In the genomic region with DNA sequence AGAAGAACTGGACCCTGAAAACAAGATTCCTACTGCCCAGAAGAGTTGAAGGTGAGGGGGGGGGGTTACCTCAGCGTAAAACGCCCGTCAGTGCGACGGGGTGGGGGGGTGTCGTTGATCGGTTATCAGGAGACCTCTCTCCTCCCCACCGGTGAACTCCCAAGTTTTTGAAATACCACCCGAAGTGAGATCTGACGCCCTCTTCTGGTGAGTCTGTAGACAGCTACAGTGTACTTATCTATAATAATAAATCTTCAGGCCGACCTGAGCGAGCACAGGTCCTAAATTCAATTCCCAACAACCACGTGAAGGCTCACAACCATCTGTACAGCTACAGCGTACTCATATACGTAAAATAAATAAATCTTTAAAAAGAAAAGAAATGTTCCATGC, we compare ENCODE assay signal across 7 mouse cellular contexts. TPM values are rescaled to one million over a fixed set of nuclear protein-coding genes. Genes with fewer than 3 reads are reported as not detected.
DNase-seq lines count a peak whose midpoint lies in the region; ATAC-seq lines count a peak whose summit lies in the region.

No protein-coding gene starts in this region.

- H3K27ac ChIP-seq in midbrain, embryonic 10.5 days (replicated peaks), result no peak overlapping the region
- H3K27ac ChIP-seq in midbrain, embryonic 11.5 days (ENCODE audit: low read depth, low read length), result no peak overlapping the region
- no peak overlapping the region for H3K27ac ChIP-seq in embryonic facial prominence, embryonic 12.5 days
- H3K27ac ChIP-seq in limb, embryonic 10.5 days, result no peak overlapping the region
- H3K27ac ChIP-seq in stomach, embryonic 15.5 days, result no peak overlapping the region

- H3K9me3 ChIP-seq in midbrain, embryonic 10.5 days (replicated peaks), result 0 out of 2 replicates have a peak, but pooled peaks cover 5% of the 10 kb centered on the region
- H3K9me3 ChIP-seq in midbrain, embryonic 11.5 days (ENCODE audit: control insufficient read depth, low read length), result no peaks in the 10 kb centered on the region
- H3K9me3 ChIP-seq in embryonic facial prominence, embryonic 12.5 days, result no peaks in the 10 kb centered on the region
- H3K9me3 ChIP-seq in limb, embryonic 10.5 days (replicated peaks), result no peaks in the 10 kb centered on the region; the same call in 1 of the 2 replicates
- no peaks in the 10 kb centered on the region for H3K9me3 ChIP-seq in stomach, embryonic 15.5 days

- peaks cover 9% of the 10 kb centered on the region for H3K4me1 ChIP-seq in midbrain, embryonic 10.5 days
- H3K4me1 ChIP-seq in midbrain, embryonic 11.5 days (ENCODE audit: control insufficient read depth, insufficient read depth, low read length), result peaks cover 5% of the 10 kb centered on the region
- H3K4me1 ChIP-seq in embryonic facial prominence, embryonic 12.5 days, result peaks cover 8% of the 10 kb centered on the region
- peaks cover 8% of the 10 kb centered on the region for H3K4me1 ChIP-seq in limb, embryonic 10.5 days
- peaks cover 7% of the 10 kb centered on the region for H3K4me1 ChIP-seq in stomach, embryonic 15.5 days

- WGBS in midbrain, embryonic 10.5 days, result 84% methylated on average over 15 of the region's 15 CpGs
- WGBS in midbrain, embryonic 11.5 days, result 83% methylated on average over 15 of the region's 15 CpGs
- WGBS in embryonic facial prominence, embryonic 12.5 days, result 82% methylated on average over 15 of the region's 15 CpGs
- WGBS in limb, embryonic 10.5 days, result 89% methylated on average over 15 of the region's 15 CpGs
- 83% methylated on average over 15 of the region's 15 CpGs for WGBS in stomach, embryonic 15.5 days

- no peak overlapping the region; the same call in 1 of the 2 replicates for H3K4me2 ChIP-seq in midbrain, embryonic 11.5 days
- peak overlapping the region; percentile 66 for H3K4me2 ChIP-seq in embryonic facial prominence, embryonic 12.5 days (replicated peaks)
- H3K4me2 ChIP-seq in stomach, embryonic 15.5 days, result peak overlapping the region; percentile 66

- peaks cover 22% of the 10 kb centered on the region; the same call in 1 of the 2 replicates for H3K27me3 ChIP-seq in midbrain, embryonic 10.5 days (ENCODE audit: low read depth, poor library complexity, severe bottlenecking)
- no peaks in the 10 kb centered on the region for H3K27me3 ChIP-seq in midbrain, embryonic 11.5 days (ENCODE audit: control insufficient read depth, insufficient read depth, low read length)
- no peaks in the 10 kb centered on the region for H3K27me3 ChIP-seq in embryonic facial prominence, embryonic 12.5 days
- H3K27me3 ChIP-seq in limb, embryonic 10.5 days (ENCODE audit: low read depth, poor library complexity, severe bottlenecking), result peaks cover 5% of the 10 kb centered on the region; the same call in 1 of the 2 replicates
- H3K27me3 ChIP-seq in stomach, embryonic 15.5 days (replicated peaks), result 0 out of 2 replicates have a peak, but pooled peaks cover 4% of the 10 kb centered on the region

- no peak for ATAC-seq in midbrain, embryonic 11.5 days (ENCODE audit: low FRiP score)
- no peak for ATAC-seq in embryonic facial prominence, embryonic 12.5 days (ENCODE audit: insufficient number of reproducible peaks, insufficient read depth, low FRiP score, low TSS enrichment)
- no peak for ATAC-seq in stomach, embryonic 15.5 days (ENCODE audit: insufficient read depth, low FRiP score, low read depth)

- no peak overlapping the region for H3K9ac ChIP-seq in midbrain, embryonic 11.5 days (ENCODE audit: low read length)
- H3K9ac ChIP-seq in embryonic facial prominence, embryonic 12.5 days, result no peak overlapping the region; the same call in 1 of the 2 replicates
- H3K9ac ChIP-seq in stomach, embryonic 15.5 days, result no peak overlapping the region

- DNase-seq in midbrain, embryonic 10.5 days (ENCODE audit: low spot score), result no peak
- DNase-seq in midbrain, embryonic 11.5 days (ENCODE audit: low spot score, missing footprints), result no peak
- DNase-seq in limb, embryonic 10.5 days (ENCODE audit: low spot score), result no peak
- DNase-seq in adrenal gland, postnatal 10 days, result no peak
- DNase-seq in kidney, postnatal 4 days, result no peak

- H3K4me3 ChIP-seq in midbrain, embryonic 10.5 days, result peak overlapping the region; percentile 99
- no peak overlapping the region; the same call in 1 of the 2 replicates for H3K4me3 ChIP-seq in midbrain, embryonic 11.5 days (ENCODE audit: low read depth, low read length)
- 0 out of 2 replicates have a peak overlapping the region, but pooled peaks have one; percentile 95 for H3K4me3 ChIP-seq in embryonic facial prominence, embryonic 12.5 days
- peak overlapping the region; percentile 99 for H3K4me3 ChIP-seq in limb, embryonic 10.5 days
- H3K4me3 ChIP-seq in stomach, embryonic 15.5 days (replicated peaks), result no peak overlapping the region

- peaks cover 47% of the 10 kb centered on the region for H3K36me3 ChIP-seq in midbrain, embryonic 10.5 days
- peaks cover 16% of the 10 kb centered on the region; the same call in 1 of the 2 replicates for H3K36me3 ChIP-seq in midbrain, embryonic 11.5 days (ENCODE audit: control insufficient read depth, insufficient read depth, low read length)
- H3K36me3 ChIP-seq in embryonic facial prominence, embryonic 12.5 days, result peaks cover 43% of the 10 kb centered on the region
- peaks cover 49% of the 10 kb centered on the region for H3K36me3 ChIP-seq in limb, embryonic 10.5 days
- H3K36me3 ChIP-seq in stomach, embryonic 15.5 days, result peaks cover 28% of the 10 kb centered on the region

RNA-seq across cellular contexts. Expression of a gene that starts 1.4 kb away (rescaled TPM):
- polyA plus RNA-seq in midbrain, embryonic 10.5 days (2016; fragmentation: Nextera tagmentation; extraction: Ambion mirVana), result 267 and 315 TPM in 2 replicates
- polyA plus RNA-seq in midbrain, embryonic 11.5 days (2014; fragmentation: Nextera tagmentation; extraction: Ambion mirVana), result 370 and 374 TPM in 2 replicates
- 325 and 333 TPM in 2 replicates for polyA plus RNA-seq in embryonic facial prominence, embryonic 12.5 days (2016; fragmentation: Nextera tagmentation; extraction: Ambion mirVana)
- 217 and 241 TPM in 2 replicates for polyA plus RNA-seq in limb, embryonic 10.5 days (2016; fragmentation: Nextera tagmentation; extraction: Ambion mirVana)
- polyA plus RNA-seq in stomach, embryonic 15.5 days (2015; fragmentation: Nextera tagmentation; extraction: Ambion mirVana), result 282 and 298 TPM in 2 replicates
- 100 to 1,000 TPM; 168 to 176 TPM for total RNA-seq in adrenal gland, postnatal 10 days (2021)

RNA-seq across cellular contexts. Expression of a gene that starts 49.0 kb away (rescaled TPM):
- 10.9 and 11.4 TPM in 2 replicates for polyA plus RNA-seq in midbrain, embryonic 10.5 days (2016; fragmentation: Nextera tagmentation; extraction: Ambion mirVana)
- 11.3 and 11.6 TPM in 2 replicates for polyA plus RNA-seq in midbrain, embryonic 11.5 days (2014; fragmentation: Nextera tagmentation; extraction: Ambion mirVana)
- 12.5 and 14.7 TPM in 2 replicates for polyA plus RNA-seq in embryonic facial prominence, embryonic 12.5 days (2016; fragmentation: Nextera tagmentation; extraction: Ambion mirVana)
- polyA plus RNA-seq in limb, embryonic 10.5 days (2016; fragmentation: Nextera tagmentation; extraction: Ambion mirVana), result 6.3 and 6.7 TPM in 2 replicates
- polyA plus RNA-seq in stomach, embryonic 15.5 days (2015; fragmentation: Nextera tagmentation; extraction: Ambion mirVana), result 18.0 and 21.4 TPM in 2 replicates
- total RNA-seq in adrenal gland, postnatal 10 days (2021), result 10 to 100 TPM; 69.7 to 86.6 TPM

Comparison
In these comparisons a context has a peak if more than half of its experiments do, and no peak if none do; other contexts are left out.
1. H3K4me3 ChIP-seq: peak in midbrain, embryonic 10.5 days (single experiment), embryonic facial prominence, embryonic 12.5 days (single experiment) and limb, embryonic 10.5 days (single experiment); none in midbrain, embryonic 11.5 days (single experiment) and stomach, embryonic 15.5 days (single experiment).